Mouse (Mus musculus): ENCODE measurements around the gene Stk11ip.

DNA sequence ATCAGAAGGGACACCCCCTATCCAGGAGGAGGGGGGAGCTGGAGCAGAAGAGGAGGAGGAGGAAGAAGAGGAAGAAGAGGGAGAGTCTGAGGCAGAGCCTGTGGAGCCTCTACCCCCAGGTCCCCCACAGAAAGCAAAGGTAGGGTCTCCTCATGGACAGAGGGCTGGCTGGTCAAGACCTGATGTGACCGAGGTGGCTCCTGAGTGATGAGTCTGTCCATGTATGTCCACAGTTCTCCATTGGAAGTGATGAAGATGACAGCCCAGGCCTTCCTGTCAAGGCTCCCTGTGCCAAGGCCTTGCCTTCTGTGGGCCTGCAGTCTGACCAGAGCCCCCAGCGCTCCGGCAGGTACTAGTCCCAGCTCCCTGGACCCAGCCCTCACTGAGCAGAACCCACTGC lies 26.8 kb downstream of the Stk11ip start:
- TF ChIP-seq CTCF (conservative IDR thresholded peaks at IDR 0.05; ENCODE audit: low read length) = no peak
- no peak for TF ChIP-seq NANOG (IDR thresholded peaks at IDR 0.05; ENCODE audit: borderline replicate concordance, low read length)

Data from E14TG2a.4 (cell line).